Mouse (Mus musculus): ENCODE measurements at regions not wholly inside any gene's neighbourhood (a gene's known extent, or its start where the extent isn't known, plus 50 kb on each side); places are given as distances from the start of the nearest gene placed in this dataset.
A peak's percentile ranks its signal among the peaks of the same experiment; 100 is the strongest.

- DNase-seq = no peak
These were observed 230.4 kb downstream of the 4933412E24Rik start for GRCm38 (mm10) chr15:59785981-59786380.

GRCm38 (mm10) chr15:59784556-59784929 lies 231.9 kb downstream of the 4933412E24Rik start:
- DNase-seq = no peak

GRCm38 (mm10) chr15:59783782-59784555 lies 232.4 kb downstream of the 4933412E24Rik start:
- peak; percentile 46 for DNase-seq

- no peak for DNase-seq
These were observed 233.0 kb downstream of the 4933412E24Rik start for GRCm38 (mm10) chr15:59783393-59783781.

GRCm38 (mm10) chr15:59780506-59780905 lies 235.9 kb downstream of the 4933412E24Rik start:
- no peak for DNase-seq

GRCm38 (mm10) chr15:59777307-59777871 lies 239.0 kb downstream of the 4933412E24Rik start:
- peak; percentile 67 for DNase-seq

- DNase-seq = no peak
These were observed 240.6 kb downstream of the 4933412E24Rik start for GRCm38 (mm10) chr15:59775781-59776180.

- DNase-seq = no peak
These were observed 242.4 kb downstream of the 4933412E24Rik start for GRCm38 (mm10) chr15:59773983-59774382.

- no peak for DNase-seq
These were observed 243.8 kb downstream of the 4933412E24Rik start for GRCm38 (mm10) chr15:59772595-59772994.

GRCm38 (mm10) chr15:59762061-59762460 lies 254.4 kb downstream of the 4933412E24Rik start:
- no peak for DNase-seq

GRCm38 (mm10) chr15:59760490-59760889 lies 255.9 kb downstream of the 4933412E24Rik start:
- no peak for DNase-seq

- no peak for DNase-seq
These were observed 256.8 kb downstream of the 4933412E24Rik start for GRCm38 (mm10) chr15:59759566-59759965.

GRCm38 (mm10) chr15:59758971-59759370 lies 257.4 kb downstream of the 4933412E24Rik start:
- DNase-seq = no peak

- DNase-seq = no peak
These were observed 260.3 kb downstream of the 4933412E24Rik start for GRCm38 (mm10) chr15:59756141-59756540.

GRCm38 (mm10) chr15:59754906-59755305 lies 261.5 kb downstream of the 4933412E24Rik start:
- no peak for DNase-seq

- DNase-seq = no peak
These were observed 264.1 kb downstream of the 4933412E24Rik start for GRCm38 (mm10) chr15:59752277-59752676.

GRCm38 (mm10) chr15:59746290-59746689 lies 270.1 kb downstream of the 4933412E24Rik start:
- no peak for DNase-seq

- no peak for DNase-seq
These were observed 271.9 kb downstream of the 4933412E24Rik start for GRCm38 (mm10) chr15:59744411-59744931.

GRCm38 (mm10) chr15:59739197-59739596 lies 277.2 kb downstream of the 4933412E24Rik start:
- no peak for DNase-seq

- no peak for DNase-seq
These were observed 279.2 kb downstream of the 4933412E24Rik start for GRCm38 (mm10) chr15:59737247-59737646.

- no peak for DNase-seq
These were observed 282.0 kb downstream of the 4933412E24Rik start for GRCm38 (mm10) chr15:59734376-59734775.

- DNase-seq = no peak
These were observed 282.5 kb downstream of the 4933412E24Rik start for GRCm38 (mm10) chr15:59733932-59734331.

- no peak for DNase-seq
These were observed 283.2 kb downstream of the 4933412E24Rik start for GRCm38 (mm10) chr15:59733031-59733810.
